Mouse (Mus musculus) olfactory bulb, adult 2 months (tissue): Measurements from ENCODE around the gene Rorb.

ENCODE experiments used
- CTCF ChIP-seq: fragments of 200-500 bp; IDR thresholded peaks from 2 replicates; pipeline ENCODE4 v1.5.1; 2012; ENCODE audit warnings: low read depth, mild to moderate bottlenecking, low read length, moderate library complexity; ENCODE audit not compliant: insufficient read depth
- POLR2A ChIP-seq: fragments of 200-500 bp; IDR thresholded peaks from 2 replicates; pipeline ENCODE4 v1.6.1; 2012; ENCODE audit warnings: mild to moderate bottlenecking, low read depth, low read length, moderate library complexity; ENCODE audit not compliant: insufficient read depth

GRCm38 (mm10) chr19:19104581-19104980, 6.4 kb downstream of the Rorb start:
- TF ChIP-seq CTCF (no peak), POLR2A (no peak)
